In genomic region chr15:96639630-96640029, GRCm38 (mm10) we compare ENCODE assay signal across 8 mouse cellular contexts. TPM values are rescaled to one million over a fixed set of nuclear protein-coding genes. Genes with fewer than 3 reads are reported as not detected.
DNase-seq lines count a peak whose midpoint lies in the region; ATAC-seq and TF ChIP-seq lines count a peak whose summit lies in the region.

No protein-coding gene starts in this region.

- H3K27ac ChIP-seq in forebrain, embryonic 14.5 days (ENCODE audit: low read depth, low read length) = no peak overlapping the region
- no peak overlapping the region for H3K27ac ChIP-seq in liver, embryonic 14.5 days

- no peak for TF ChIP-seq CTCF in liver, embryonic 14.5 days (IDR thresholded peaks at IDR 0.05; ENCODE audit: low read depth)

- H3K27me3 ChIP-seq in forebrain, embryonic 14.5 days (replicated peaks; ENCODE audit: control insufficient read depth, insufficient read depth, low read length) = no peaks in the 10 kb centered on the region
- H3K27me3 ChIP-seq in liver, embryonic 14.5 days (ENCODE audit: control insufficient read depth, insufficient read depth, low read length) = no peaks in the 10 kb centered on the region

- no peak for TF ChIP-seq EP300 in liver, embryonic 14.5 days (IDR thresholded peaks at IDR 0.05; ENCODE audit: low read depth)

- no peaks in the 10 kb centered on the region for H3K9me3 ChIP-seq in forebrain, embryonic 14.5 days (replicated peaks; ENCODE audit: control insufficient read depth, low read length)
- no peaks in the 10 kb centered on the region for H3K9me3 ChIP-seq in liver, embryonic 14.5 days (ENCODE audit: control insufficient read depth, low read length)

- 52% methylated on average over 8 of the region's 8 CpGs for WGBS in forebrain, embryonic 14.5 days
- 76% methylated on average over 8 of the region's 8 CpGs for WGBS in liver, embryonic 14.5 days (ENCODE audit: insufficient replicate concordance)

- peak overlapping the region; percentile 84 for H3K4me3 ChIP-seq in forebrain, embryonic 14.5 days (ENCODE audit: low read depth, low read length)
- H3K4me3 ChIP-seq in liver, embryonic 14.5 days (ENCODE audit: insufficient read depth in 1 of 2, low read depth in 2 of 2, low read length in 2 of 2) = no peak overlapping the region

- H3K9ac ChIP-seq in forebrain, embryonic 14.5 days (ENCODE audit: low read length) = peak overlapping the region; percentile 100
- H3K9ac ChIP-seq in liver, embryonic 14.5 days (replicated peaks) = no peak overlapping the region

- peak; percentile 79 for DNase-seq in heart, adult 11 months
- no peak for DNase-seq in heart, adult 8-10 months (ENCODE audit: low spot score)
- peak; percentile 74 for DNase-seq in CD4-positive helper T cell, adult 2 months (ENCODE audit: low read depth, low spot score)
- DNase-seq in forebrain, embryonic 14.5 days (ENCODE audit: low spot score) = no peak
- DNase-seq in liver, embryonic 14.5 days (ENCODE audit: low read depth in 3 of 3, low spot score in 3 of 3) = no peak
- no peak for DNase-seq in thymus, postnatal 14 days
- no peak for DNase-seq in frontal cortex, postnatal 25 days (ENCODE audit: low spot score in 2 of 2)

- H3K4me1 ChIP-seq in forebrain, embryonic 14.5 days (ENCODE audit: control insufficient read depth, insufficient read depth, low read length) = peaks cover 19% of the 10 kb centered on the region
- peaks cover 0 to 22% of the 10 kb centered on the region in 2 experiments; a peak in 2 of 4 replicates for H3K4me1 ChIP-seq in liver, embryonic 14.5 days (replicated peaks; ENCODE audit: control insufficient read depth in 2 of 2, insufficient read depth in 2 of 2, low read length in 1 of 2)

- H3K36me3 ChIP-seq in forebrain, embryonic 14.5 days (ENCODE audit: control insufficient read depth, insufficient read depth, low read length) = peaks cover 30% of the 10 kb centered on the region
- no peaks in the 10 kb centered on the region for H3K36me3 ChIP-seq in liver, embryonic 14.5 days (replicated peaks; ENCODE audit: control insufficient read depth, insufficient read depth, low read depth)

- no peak for ATAC-seq in forebrain, embryonic 14.5 days
- ATAC-seq in liver, embryonic 14.5 days (ENCODE audit: insufficient read depth) = no peak
- ATAC-seq in granulocyte monocyte progenitor cell, adult 5-6 weeks (replicated peaks; ENCODE audit: poor library complexity, severe bottlenecking) = no peak

- H3K4me2 ChIP-seq in forebrain, embryonic 14.5 days (ENCODE audit: low read length) = peak overlapping the region; percentile 74
- H3K4me2 ChIP-seq in liver, embryonic 14.5 days (ENCODE audit: low read depth) = peak overlapping the region; percentile 98

RNA-seq across cellular contexts. Expression of gene Slc38a1, which starts 3.1 kb away (rescaled TPM):
- 1 to 10 TPM; 3.5 to 7.9 (median 6.1) TPM for total RNA-seq in heart, adult 8-10 months (2022)
- polyA plus RNA-seq in forebrain, embryonic 14.5 days (2014; fragmentation: Nextera tagmentation; extraction: Ambion mirVana) = 100 and 129 TPM in 2 replicates
- 5.7 and 9.3 TPM in 2 replicates for polyA plus RNA-seq in liver, embryonic 14.5 days (2012; rRNA removed)
- 15.1 and 15.5 TPM in 2 replicates for polyA plus RNA-seq in liver, embryonic 14.5 days (2014; fragmentation: Nextera tagmentation; extraction: Ambion mirVana)
- total RNA-seq in granulocyte monocyte progenitor cell, adult 5-6 weeks (2014; fragmentation: Nextera tagmentation) = 93.0 and 110 TPM in 2 replicates
- 63.9 and 67.5 TPM in 2 replicates for total RNA-seq in granulocyte monocyte progenitor cell, adult 5-6 weeks (2017)

RNA-seq across cellular contexts. Expression of gene Slc38a2, which starts 59.9 kb away (rescaled TPM):
- total RNA-seq in heart, adult 8-10 months (2022) = 100 to 1,000 TPM in 2 of 4 experiments, 10 to 100 TPM in 2; 90.5 to 215 (median 150) TPM
- polyA plus RNA-seq in forebrain, embryonic 14.5 days (2014; fragmentation: Nextera tagmentation; extraction: Ambion mirVana) = 142 and 195 TPM in 2 replicates
- polyA plus RNA-seq in liver, embryonic 14.5 days (2012; rRNA removed) = 16.9 and 19.9 TPM in 2 replicates
- polyA plus RNA-seq in liver, embryonic 14.5 days (2014; fragmentation: Nextera tagmentation; extraction: Ambion mirVana) = 28.8 and 32.8 TPM in 2 replicates
- total RNA-seq in granulocyte monocyte progenitor cell, adult 5-6 weeks (2014; fragmentation: Nextera tagmentation) = 89.2 and 112 TPM in 2 replicates
- 84.0 and 92.8 TPM in 2 replicates for total RNA-seq in granulocyte monocyte progenitor cell, adult 5-6 weeks (2017)

Comparison
In these comparisons a context has a peak if more than half of its experiments do, and no peak if none do; other contexts are left out.
1. DNase-seq: peak in heart, adult 11 months (single experiment) and CD4-positive helper T cell, adult 2 months (single experiment); none in heart, adult 8-10 months (single experiment), forebrain, embryonic 14.5 days (single experiment), liver, embryonic 14.5 days (0 of 3), thymus, postnatal 14 days (single experiment) and frontal cortex, postnatal 25 days (0 of 2).
2. RNA of gene Slc38a1, which starts 3.1 kb away (total RNA-seq): 63.9 to 110 TPM in granulocyte monocyte progenitor cell, adult 5-6 weeks; 3.5 to 7.9 TPM in heart, adult 8-10 months; every median in the first group is over 4 times any median in the second.